Mouse (Mus musculus) kidney, postnatal 0 days (tissue): Measurements from ENCODE around the gene H2al2c. TPM values are rescaled to one million over a fixed set of nuclear protein-coding genes. Genes with fewer than 3 reads are reported as not detected.
"Not testable (repeated sequence)": the region's sequence is repeated elsewhere in the genome, so short reads cannot be mapped to it uniquely, and the experiment has no call there.

ENCODE experiments used
- ATAC-seq: fragments of 200-750 bp; cut with Nextera tagmentation; replicated peaks from 2 replicates; pipeline ENCODE4 v1.8.0; 2017; ENCODE audit warnings: low read depth, moderate number of reproducible peaks, moderate TSS enrichment, moderate library complexity; ENCODE audit not compliant: low FRiP score
- DNase-seq: peaks from one replicate; pipeline ENCODE4 v3.0.0-alpha.2; 2016; ENCODE audit warnings: low spot score
- H3K27ac ChIP-seq: fragments of 300-500 bp; sonication (generic); 2 replicates; pipeline ENCODE4 v1.5.1; 2014; ENCODE audit warnings: mild to moderate bottlenecking
- H3K27me3 ChIP-seq: fragments of 300-500 bp; sonication (generic); 2 replicates; pipeline ENCODE4 v1.6.1; 2014; ENCODE audit warnings: low read length, mixed read lengths; ENCODE audit not compliant: insufficient read depth
- H3K36me3 ChIP-seq: fragments of 300-500 bp; sonication (generic); 2 replicates; pipeline ENCODE4 v1.6.1; 2014; ENCODE audit warnings: low read length, mixed read lengths; ENCODE audit not compliant: insufficient read depth
- H3K4me1 ChIP-seq: fragments of 300-500 bp; sonication (generic); replicated peaks from 2 replicates; pipeline ENCODE4 v1.6.1; 2014; ENCODE audit warnings: antibody characterized with exemption, low read length, mixed read lengths; ENCODE audit not compliant: insufficient read depth
- H3K4me2 ChIP-seq: fragments of 300-500 bp; sonication (generic); 2 replicates; pipeline ENCODE4 v1.6.1; 2014; ENCODE audit warnings: mild to moderate bottlenecking, low read length, moderate library complexity, mixed read lengths
- H3K4me3 ChIP-seq: fragments of 300-500 bp; sonication (generic); replicated peaks from 2 replicates; pipeline ENCODE4 v1.5.1; 2014; ENCODE audit warnings: low read depth, low read length
- H3K9ac ChIP-seq: fragments of 300-500 bp; sonication (generic); 2 replicates; pipeline ENCODE4 v1.6.1; 2014; ENCODE audit warnings: low read depth, low read length
- H3K9me3 ChIP-seq: fragments of 300-500 bp; sonication (generic); replicated peaks from 2 replicates; pipeline ENCODE4 v1.6.1; 2016; ENCODE audit warnings: low read length, inconsistent platforms, mixed read lengths
- WGBS: fragments of 180-500 bp; shearing (Covaris S2); extraction: QIAGEN DNeasy Blood & Tissue Kit; methylation state at CpG from one replicate; pipeline ENCODE4 v1.1.7; 2014; 5-methylcytosine and 5-hydroxymethylcytosine counted together
- polyA plus RNA-seq: library from polyadenylated mRNA; unstranded; fragments of >200 nt; fragmentation: Nextera tagmentation; extraction: Ambion mirVana; gene quantifications from 2 replicates; pipeline ENCODE4 v1.2.1, GENCODE M21; 2015

H2al2c gene
- not detected in 2 replicates for polyA plus RNA-seq

GRCm38 (mm10) chrY:2598799-2599198 is at the start of gene H2al2c:
Gene H2al2c, plus strand, starts transcription at chrY:2599099.
- not testable (repeated sequence) for H3K9me3 ChIP-seq, H3K9ac ChIP-seq, H3K4me2 ChIP-seq, ATAC-seq, DNase-seq, H3K27me3 ChIP-seq, H3K4me3 ChIP-seq, H3K4me1 ChIP-seq, H3K36me3 ChIP-seq, H3K27ac ChIP-seq
- WGBS = no CpG with 5 or more reads among the region's 4 CpGs

Other genes with a start within 250 kb of the H2al2c start
- gene Sry, start 64.6 kb downstream of the H2al2c start, polyA plus RNA-seq = not detected in 2 replicates
- not detected in 2 replicates for gene H2al2b, start 121.6 kb downstream of the H2al2c start, polyA plus RNA-seq
- gene Gm4064, start 197.1 kb downstream of the H2al2c start, polyA plus RNA-seq = not detected in 2 replicates
- gene Rbmy, start 231.6 kb downstream of the H2al2c start, polyA plus RNA-seq = not detected in 2 replicates
- gene Gm10256, start 231.6 kb downstream of the H2al2c start, polyA plus RNA-seq = 0.34 TPM in 1 of 2 replicates, not detected in the other